Mouse (Mus musculus) Patski (cell line): Measurements from ENCODE around the gene Rfxap. TPM values are rescaled to one million over a fixed set of nuclear protein-coding genes. Genes with fewer than 3 reads are reported as not detected.

Experiments
- ATAC-seq: fragments of 100-300 bp; one replicate; pipeline ENCODE4 v1.8.0; 2021
- CTCF ChIA-PET: fragments of 350-600 bp; sonication (Branson Sonifier 250); formaldehyde crosslinking; loops from one replicate; lab custom pipeline; 2022; ENCODE audit warnings: inconsistent platforms; lab: Charles Lee
- POLR2A ChIA-PET: fragments of 350-600 bp; sonication (Branson Sonifier 250); formaldehyde crosslinking; loops from one replicate; lab custom pipeline; 2022; ENCODE audit warnings: antibody characterized with exemption, inconsistent platforms; lab: Charles Lee
- DNase-seq: peaks from one replicate; pipeline ENCODE4 v3.0.0-alpha.2; 2011; ENCODE audit warnings: low read depth, low spot score
- H3K27me3 ChIP-seq: fragments of 371-371 bp; one replicate; pipeline ENCODE4 v1.5.1; 2021
- CTCF ChIP-seq: fragments of 100-300 bp; IDR thresholded peaks from one replicate; pipeline ENCODE4 v1.5.1; 2021
- in situ Hi-C: fragments of 300-500 bp; cut with MboI; formaldehyde crosslinking; loops from 3 replicates; pipeline ENCODE4 v1.11.1; 2018; ENCODE audit warnings: low pct_unique_long_range_greater_than_20kb, mixed read lengths
- polyA plus RNA-seq: library from polyadenylated mRNA; unstranded; gene quantifications from one replicate; pipeline ENCODE4 v1.2.3, GENCODE M21; 2021

Gene Rfxap
- 61.7 TPM for polyA plus RNA-seq

DNA sequence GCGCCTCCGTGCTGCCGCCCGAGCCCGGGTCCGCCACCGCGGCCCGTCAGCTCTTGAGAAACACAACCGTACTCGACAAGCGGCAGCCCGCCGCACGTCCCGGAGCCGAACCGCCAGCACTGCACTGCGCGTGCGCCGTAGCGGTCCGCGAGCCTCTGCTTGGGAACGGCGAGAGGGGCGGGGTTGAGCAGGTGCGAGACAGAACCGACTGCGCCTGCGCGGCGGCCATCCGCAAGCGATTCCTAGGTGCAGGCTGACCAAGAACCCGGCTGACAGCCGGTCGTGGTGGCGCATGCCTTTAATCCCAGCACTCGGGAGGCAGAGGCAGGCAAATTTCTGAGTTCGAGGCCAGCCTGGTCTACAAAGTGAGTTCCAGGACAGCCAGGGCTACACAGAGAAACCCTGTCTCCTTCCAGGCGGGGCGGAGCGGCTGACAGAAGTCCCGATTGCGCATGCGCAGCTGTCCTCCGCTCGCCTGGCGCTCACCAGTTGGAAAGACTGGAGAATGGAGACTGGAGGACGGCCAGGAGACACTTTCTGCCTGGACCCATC, at the start of gene Rfxap:
Gene Rfxap (minus strand): TSS at position 126 of the 552 bp plus-strand sequence.
- in situ Hi-C loops, result no loop called here
- DNase-seq, result peak; percentile 96
- TF ChIP-seq CTCF, result no peak
- ChIA-PET POLR2A (interaction anchor here (1.2 kb wide), 1 partner anchor 9 kb away, joined by 4 read pairs; no protein-coding TSS in a partner anchor), CTCF (interaction anchor here (1.0 to 3.2 kb wide), 3 partner anchors 9 to 72 kb away, joined by 3 to 10 read pairs (median 7); partner anchors contain the start of genes Alg5 and Exosc8)
- ATAC-seq, result peak; percentile 76
- no peaks in the 10 kb centered on the region for H3K27me3 ChIP-seq

DNA sequence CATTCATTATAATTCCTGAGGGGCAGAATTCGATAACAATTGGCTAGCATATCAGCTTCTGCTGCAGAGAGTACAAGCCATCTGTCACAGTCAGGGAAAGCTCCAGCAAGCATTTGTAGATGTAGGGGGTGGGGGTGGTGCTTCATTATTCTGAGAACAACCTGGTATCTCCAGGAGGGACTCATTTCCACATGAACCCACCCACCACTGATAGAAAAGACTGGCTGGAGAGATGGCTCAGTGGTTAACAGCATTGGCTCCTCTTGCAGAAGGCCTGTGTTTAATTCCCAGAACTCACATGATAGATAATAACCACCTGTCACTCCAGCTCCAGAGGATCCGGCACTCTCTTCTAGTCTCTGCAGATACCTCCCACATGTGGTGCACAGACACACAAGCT, 27.8 kb upstream of the Rfxap start:
- in situ Hi-C loops, result no loop called here
- POLR2A ChIA-PET, result interaction anchor here (0.6 kb wide), 1 partner anchor 14 kb away, joined by 3 read pairs; no protein-coding TSS in a partner anchor
- no peak for TF ChIP-seq CTCF
- DNase-seq (no peak), ATAC-seq (no peak)
- CTCF ChIA-PET, result no interaction called here
- H3K27me3 ChIP-seq, result no peaks in the 10 kb centered on the region

DNA sequence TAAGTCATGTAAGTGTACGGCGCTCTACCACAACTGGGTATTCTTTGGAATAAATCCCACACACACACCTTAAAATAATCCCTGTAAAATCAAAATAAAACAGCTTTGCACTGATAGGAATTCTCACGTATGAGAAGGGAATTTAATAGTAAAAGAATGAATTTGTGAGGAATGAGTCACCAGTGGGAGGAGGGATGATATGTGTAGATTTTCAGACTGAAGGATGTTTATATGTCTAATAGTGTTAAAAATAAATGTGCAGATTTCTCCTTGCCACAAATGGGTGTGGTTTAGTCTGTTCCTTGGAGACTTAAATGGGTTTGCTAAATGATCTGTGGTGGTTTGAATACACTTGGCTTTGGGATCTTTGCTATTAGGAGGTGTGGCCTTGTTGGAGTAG, 24.9 kb upstream of the Rfxap start:
- POLR2A ChIA-PET, result no interaction called here
- in situ Hi-C loops, result no loop called here

DNA sequence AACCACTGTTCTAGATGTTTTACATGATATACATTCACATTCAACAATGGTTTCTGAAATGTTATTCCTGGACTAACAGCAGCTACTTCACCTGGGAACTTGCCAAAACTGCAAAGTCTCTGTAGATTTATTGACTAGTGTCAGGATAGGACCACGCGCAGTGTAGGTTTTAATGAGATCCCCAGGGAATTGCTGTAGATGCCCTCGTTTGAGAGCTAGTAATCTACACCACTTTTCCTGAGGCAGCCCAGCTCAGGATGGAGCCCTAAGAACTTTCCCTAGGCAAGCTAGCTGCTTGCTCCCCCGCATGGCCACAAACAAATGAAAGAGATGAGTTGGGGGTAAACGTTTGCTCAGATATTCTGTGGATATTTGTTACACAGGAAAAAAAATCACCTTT, 14.9 kb upstream of the Rfxap start:
- ATAC-seq (no peak), DNase-seq (no peak)
- POLR2A ChIA-PET, result no interaction called here
- peaks cover 3% of the 10 kb centered on the region for H3K27me3 ChIP-seq
- no peak for TF ChIP-seq CTCF
- CTCF ChIA-PET, result interaction anchor here (1.1 kb wide), 1 partner anchor 12 kb away, joined by 3 read pairs; no protein-coding TSS in a partner anchor
- in situ Hi-C loops, result no loop called here

More for the DNA sequence above, 24.9 kb upstream of the Rfxap start:
- DNase-seq, result no peak
- CTCF ChIA-PET, result no interaction called here
- no peaks in the 10 kb centered on the region for H3K27me3 ChIP-seq
- ATAC-seq, result no peak
- no peak for TF ChIP-seq CTCF

DNA sequence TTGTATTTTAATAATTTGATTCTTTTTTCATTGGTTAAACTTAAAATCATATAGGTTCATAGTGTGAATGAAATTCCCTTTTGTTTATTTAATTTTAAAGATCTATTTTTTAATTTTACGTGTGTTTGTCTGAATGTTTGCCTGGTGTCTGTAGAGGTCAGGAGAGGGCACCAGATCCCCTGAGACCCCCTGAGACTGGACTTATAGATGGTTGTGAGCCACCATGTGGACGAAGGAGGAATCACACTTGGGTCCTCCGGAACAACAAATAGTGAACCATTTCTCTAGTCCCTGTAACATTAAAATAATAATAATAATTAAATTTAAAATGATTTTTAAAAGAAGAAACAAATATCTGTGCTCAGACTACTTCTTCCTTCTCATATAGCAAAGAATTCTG, 7.7 kb upstream of the Rfxap start:
- CTCF ChIA-PET, result interaction anchor here (1.3 kb wide), 1 partner anchor 19 kb away, joined by 3 read pairs; no protein-coding TSS in a partner anchor
- in situ Hi-C loops, result loop anchor here (5.0 to 10.0 kb wide), 2 partner anchors 337 to 550 kb away; no protein-coding TSS in a partner anchor
- no peaks in the 10 kb centered on the region for H3K27me3 ChIP-seq
- POLR2A ChIA-PET, result no interaction called here
- ATAC-seq, result no peak
- TF ChIP-seq CTCF, result no peak
- DNase-seq, result no peak

DNA sequence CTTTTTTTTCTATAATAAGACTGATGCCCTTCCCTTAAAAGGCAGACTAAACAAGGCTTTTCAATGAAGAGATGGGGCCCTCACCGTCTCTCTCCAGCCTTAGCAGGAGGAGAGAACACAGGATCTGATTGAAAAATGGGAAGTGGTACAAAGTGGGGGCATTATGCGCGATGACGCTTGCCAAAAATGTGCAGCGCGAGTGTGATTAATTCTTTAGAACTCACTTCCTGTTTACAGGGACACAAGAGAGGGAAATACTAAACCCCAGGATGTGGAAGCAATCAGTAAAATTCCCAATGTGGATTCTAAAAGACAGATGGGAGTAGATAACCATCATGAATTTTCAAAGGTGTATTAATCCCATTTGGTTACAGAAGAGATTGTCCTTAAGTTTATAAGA, 7.0 kb upstream of the Rfxap start:
- H3K27me3 ChIP-seq, result no peaks in the 10 kb centered on the region
- DNase-seq, result no peak
- POLR2A ChIA-PET, result interaction anchor here (0.7 kb wide), 1 partner anchor 534 kb away, joined by 3 read pairs; no protein-coding TSS in a partner anchor
- in situ Hi-C loops, result loop anchor here (5.0 to 10.0 kb wide), 3 partner anchors 253 to 550 kb away; no protein-coding TSS in a partner anchor
- CTCF ChIA-PET, result interaction anchor here (1.1 to 1.9 kb wide), 3 partner anchors 19 to 540 kb away, joined by 3 to 8 read pairs (median 5); no protein-coding TSS in a partner anchor
- no peak for ATAC-seq
- TF ChIP-seq CTCF, result no peak

DNA sequence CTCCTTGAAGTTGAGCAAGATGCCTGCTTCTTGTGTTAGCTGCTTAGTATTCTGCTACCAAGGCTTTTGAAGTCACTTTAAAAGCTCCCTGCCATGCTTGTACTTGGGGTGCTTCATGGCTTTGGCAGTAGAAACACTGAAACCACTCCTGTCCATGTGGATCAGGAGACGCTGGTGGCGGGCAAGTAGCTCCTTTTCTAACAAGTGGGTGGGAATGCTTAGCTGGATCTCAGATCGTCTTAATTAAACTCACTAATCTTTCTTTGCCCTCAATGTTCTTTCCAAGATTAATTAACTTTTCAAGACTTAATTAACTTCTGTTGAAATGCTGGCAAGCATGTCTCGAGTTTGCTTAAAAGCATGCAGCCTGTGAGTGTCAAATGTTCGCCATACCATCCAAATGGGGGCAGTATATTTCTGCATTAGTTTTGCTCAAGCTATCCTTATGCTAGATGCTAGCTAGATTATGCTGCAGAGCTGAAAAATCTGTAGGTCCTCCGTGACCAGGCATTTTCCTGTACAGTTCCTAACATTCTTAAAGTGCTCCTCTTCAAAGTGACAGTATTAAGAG, 5.9 kb upstream of the Rfxap start:
- no peaks in the 10 kb centered on the region for H3K27me3 ChIP-seq
- no peak for TF ChIP-seq CTCF
- POLR2A ChIA-PET, result interaction anchor here (0.7 kb wide), 1 partner anchor 535 kb away, joined by 3 read pairs; no protein-coding TSS in a partner anchor
- DNase-seq, result no peak
- CTCF ChIA-PET, result interaction anchor here (1.0 to 3.1 kb wide), 7 partner anchors 15 to 542 kb away, joined by 3 to 15 read pairs (median 5); no protein-coding TSS in a partner anchor
- in situ Hi-C loops, result loop anchor here (5.0 to 10.0 kb wide), 2 partner anchors 254 to 551 kb away; no protein-coding TSS in a partner anchor
- ATAC-seq, result no peak

DNA sequence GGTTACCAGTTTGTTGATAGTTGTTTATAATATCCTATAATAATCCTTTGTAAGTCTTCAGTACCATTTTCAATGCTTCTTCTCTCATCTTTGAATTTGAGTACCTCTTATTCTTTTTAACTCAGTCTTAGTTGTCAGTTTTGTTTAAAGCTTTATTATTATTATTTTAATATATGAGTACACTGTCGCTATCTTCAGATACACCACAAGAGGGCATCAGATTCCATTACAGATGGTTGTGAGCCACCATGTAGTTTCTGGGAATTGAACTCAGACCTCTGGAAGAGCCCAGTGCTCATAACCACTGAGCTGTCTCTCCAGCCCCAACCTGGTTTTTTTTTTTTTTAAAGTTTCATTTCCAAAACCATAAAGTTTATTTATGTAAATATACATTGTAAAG, 4.0 kb upstream of the Rfxap start:
- ATAC-seq, result no peak
- no peaks in the 10 kb centered on the region for H3K27me3 ChIP-seq
- in situ Hi-C loops, result loop anchor here (5.0 to 10.0 kb wide), 2 partner anchors 256 to 553 kb away; no protein-coding TSS in a partner anchor
- CTCF ChIA-PET, result interaction anchor here (0.7 to 3.1 kb wide), 14 partner anchors 9 to 543 kb away, joined by 3 to 15 read pairs (median 4); partner anchors contain the start of gene Spg20
- TF ChIP-seq CTCF, result no peak
- no peak for DNase-seq
- POLR2A ChIA-PET, result no interaction called here

DNA sequence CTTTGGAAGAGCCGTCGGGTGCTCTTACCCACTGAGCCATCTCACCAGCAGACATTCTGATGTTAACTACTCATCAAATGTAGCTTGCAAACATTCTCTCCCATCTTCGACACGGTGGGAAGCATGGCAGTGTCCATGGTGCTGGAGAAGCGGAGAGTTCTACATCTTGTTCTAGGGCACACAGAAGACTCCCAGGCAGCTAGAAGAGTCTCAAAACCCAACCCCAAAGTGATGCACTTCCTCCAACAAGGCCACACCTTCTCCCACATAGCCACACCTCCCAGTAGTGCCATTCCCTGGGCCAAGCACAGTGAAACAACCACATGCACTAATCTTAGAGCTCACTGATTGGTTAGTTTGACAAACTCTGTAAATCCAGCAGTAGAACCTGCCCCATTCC, 1.5 kb upstream of the Rfxap start:
- ChIA-PET CTCF (interaction anchor here (1.0 kb wide), 1 partner anchor 13 kb away, joined by 3 read pairs; no protein-coding TSS in a partner anchor), POLR2A (interaction anchor here (0.5 to 0.6 kb wide), 2 partner anchors 257 to 456 kb away, joined by 3 to 5 read pairs; no protein-coding TSS in a partner anchor)
- TF ChIP-seq CTCF, result no peak
- H3K27me3 ChIP-seq, result no peaks in the 10 kb centered on the region
- DNase-seq (no peak), ATAC-seq (no peak)
- in situ Hi-C loops, result no loop called here

DNA sequence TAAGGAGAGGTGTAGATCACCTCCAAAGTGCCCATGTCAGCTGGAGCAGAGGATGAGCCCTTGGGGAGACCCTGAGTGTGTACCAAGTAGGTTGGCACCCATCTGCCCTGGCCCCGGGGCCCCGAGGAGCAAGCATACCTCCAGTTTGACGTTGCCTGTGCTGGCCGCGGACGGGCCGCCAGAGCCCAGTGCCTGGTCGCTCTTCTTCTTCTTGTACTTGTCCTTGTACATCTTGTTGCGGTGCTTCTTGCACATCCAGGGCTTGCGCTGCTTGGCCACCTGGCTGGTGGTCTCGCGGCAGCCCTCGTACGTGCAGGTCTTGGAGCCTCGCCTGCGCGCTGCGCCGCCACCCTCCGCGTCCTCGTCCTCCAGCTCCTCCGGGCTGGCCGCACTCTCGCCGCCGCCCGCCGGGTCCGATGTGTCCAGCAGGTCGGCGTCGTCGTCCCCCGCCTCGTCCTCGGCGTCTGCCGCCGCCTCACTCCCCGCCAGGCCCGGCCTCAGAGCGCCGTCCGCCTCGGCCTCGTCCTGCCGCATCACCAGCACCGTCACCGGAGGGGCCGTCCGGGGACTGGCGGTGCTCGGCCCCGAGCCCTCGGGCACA, 430 bp downstream of the Rfxap start:
- H3K27me3 ChIP-seq, result no peaks in the 10 kb centered on the region
- DNase-seq (no peak), ATAC-seq (peak; percentile 70)
- in situ Hi-C loops, result no loop called here
- ChIA-PET POLR2A (interaction anchor here (0.6 to 1.2 kb wide), 2 partner anchors 9 to 222 kb away, joined by 3 to 4 read pairs; no protein-coding TSS in a partner anchor), CTCF (interaction anchor here (0.9 to 3.2 kb wide), 5 partner anchors 9 to 72 kb away, joined by 3 to 10 read pairs (median 4); partner anchors contain the start of genes Alg5 and Exosc8)
- no peak for TF ChIP-seq CTCF
